Mouse (Mus musculus): ENCODE results near the gene Itpr1.

Itpr1 gene

GRCm38 (mm10) chr6:108212881-108213295, at the start of gene Itpr1:
Gene Itpr1, plus strand, starts transcription at chr6:108213096.
- in situ Hi-C loops (cut with MseI, MboI): no loop called here

GRCm38 (mm10) chr6:108164935-108165334, 48.0 kb upstream of the Itpr1 start:
- in situ Hi-C loops (cut with MseI, MboI): no loop called here

- in situ Hi-C loops (cut with MseI, MboI): no loop called here
These were observed 47.3 kb upstream of the Itpr1 start for GRCm38 (mm10) chr6:108165598-108165997.

- in situ Hi-C loops (cut with MseI, MboI): no loop called here
These were observed 44.8 kb upstream of the Itpr1 start for GRCm38 (mm10) chr6:108167946-108168680.

- in situ Hi-C loops (cut with MseI, MboI): no loop called here
These were observed 44.2 kb upstream of the Itpr1 start for GRCm38 (mm10) chr6:108168723-108169122.

- in situ Hi-C loops (cut with MseI, MboI): no loop called here
These were observed 43.4 kb upstream of the Itpr1 start for GRCm38 (mm10) chr6:108169466-108169865.

- in situ Hi-C loops (cut with MseI, MboI): no loop called here
These were observed 40.7 kb upstream of the Itpr1 start for GRCm38 (mm10) chr6:108172219-108172618.

GRCm38 (mm10) chr6:108174181-108174580, 38.7 kb upstream of the Itpr1 start:
- in situ Hi-C loops (cut with MseI, MboI): no loop called here

- in situ Hi-C loops (cut with MseI, MboI): no loop called here
These were observed 33.8 kb upstream of the Itpr1 start for GRCm38 (mm10) chr6:108179087-108179486.

GRCm38 (mm10) chr6:108184847-108185684, 27.8 kb upstream of the Itpr1 start, which contains the start of gene Sumf1:
Gene Sumf1, minus strand, starts transcription at chr6:108185582.
- in situ Hi-C loops (cut with MseI, MboI): no loop called here

- in situ Hi-C loops (cut with MseI, MboI): no loop called here
These were observed 27.2 kb upstream of the Itpr1 start for GRCm38 (mm10) chr6:108185685-108186009.

- in situ Hi-C loops (cut with MseI, MboI): no loop called here
These were observed 22.2 kb upstream of the Itpr1 start for GRCm38 (mm10) chr6:108190690-108191089.

GRCm38 (mm10) chr6:108192632-108193031, 20.3 kb upstream of the Itpr1 start:
- in situ Hi-C loops (cut with MseI, MboI): no loop called here

- in situ Hi-C loops (cut with MseI, MboI): no loop called here
These were observed 16.2 kb upstream of the Itpr1 start for GRCm38 (mm10) chr6:108196665-108197064.

GRCm38 (mm10) chr6:108197117-108197516, 15.8 kb upstream of the Itpr1 start:
- in situ Hi-C loops (cut with MseI, MboI): no loop called here

GRCm38 (mm10) chr6:108198286-108198685, 14.6 kb upstream of the Itpr1 start:
- in situ Hi-C loops (cut with MseI, MboI): no loop called here

GRCm38 (mm10) chr6:108204322-108204721, 8.6 kb upstream of the Itpr1 start:
- in situ Hi-C loops (cut with MseI, MboI): no loop called here

- in situ Hi-C loops (cut with MseI, MboI): no loop called here
These were observed 6.8 kb upstream of the Itpr1 start for GRCm38 (mm10) chr6:108206145-108206544.

- in situ Hi-C loops (cut with MseI, MboI): no loop called here
These were observed 5.9 kb upstream of the Itpr1 start for GRCm38 (mm10) chr6:108206914-108207566.

- in situ Hi-C loops (cut with MseI, MboI): no loop called here
These were observed 708 bp upstream of the Itpr1 start for GRCm38 (mm10) chr6:108211896-108212880.

Data from mouse trophoblast stem cell (cell line).